Mouse (Mus musculus): Measurements from ENCODE around the gene Pkn2. TPM values are rescaled to one million over a fixed set of nuclear protein-coding genes. Genes with fewer than 3 reads are reported as not detected.
A peak's percentile ranks its signal among the peaks of the same experiment; 100 is the strongest.

Pkn2 gene
- polyA plus RNA-seq, 1 experiment from 2014 or later = 27.2 TPM

GRCm38 (mm10) chr3:142898949-142899396, 17.2 kb upstream of the Pkn2 start:
- no peak overlapping the region for H3K4me3 ChIP-seq (ENCODE audit: low read depth, low read length)
- DNase-seq (ENCODE audit: low spot score) (no peak), ATAC-seq (no peak)
- H3K27ac ChIP-seq (ENCODE audit: low read depth, low read length) = no peak overlapping the region
- no peaks in the 10 kb centered on the region for H3K27me3 ChIP-seq (replicated peaks; ENCODE audit: control insufficient read depth, insufficient read depth, low read length)
- H3K9me3 ChIP-seq (replicated peaks; ENCODE audit: control insufficient read depth, low read length) = no peaks in the 10 kb centered on the region
- H3K9ac ChIP-seq (ENCODE audit: low read length) = no peak overlapping the region
- no peaks in the 10 kb centered on the region for H3K36me3 ChIP-seq (ENCODE audit: control insufficient read depth, insufficient read depth, low read length)
- 84% methylated on average over 8 of the region's 8 CpGs for WGBS
- H3K4me1 ChIP-seq (ENCODE audit: control insufficient read depth, insufficient read depth, low read length) = no peaks in the 10 kb centered on the region
- no peak overlapping the region for H3K4me2 ChIP-seq (ENCODE audit: low read length)

- no peak for ATAC-seq
- H3K27me3 ChIP-seq (replicated peaks; ENCODE audit: control insufficient read depth, insufficient read depth, low read length) = no peaks in the 10 kb centered on the region
- no peak overlapping the region for H3K4me2 ChIP-seq (ENCODE audit: low read length)
- no peaks in the 10 kb centered on the region for H3K9me3 ChIP-seq (replicated peaks; ENCODE audit: control insufficient read depth, low read length)
- DNase-seq (ENCODE audit: low spot score) = no peak
- no peak overlapping the region for H3K27ac ChIP-seq (ENCODE audit: low read depth, low read length)
- no peak overlapping the region for H3K9ac ChIP-seq (ENCODE audit: low read length)
- no peaks in the 10 kb centered on the region for H3K4me1 ChIP-seq (ENCODE audit: control insufficient read depth, insufficient read depth, low read length)
- no peak overlapping the region for H3K4me3 ChIP-seq (ENCODE audit: low read depth, low read length)
- WGBS = 84% methylated on average over 3 of the region's 3 CpGs
- H3K36me3 ChIP-seq (ENCODE audit: control insufficient read depth, insufficient read depth, low read length) = no peaks in the 10 kb centered on the region
Measured at GRCm38 (mm10) chr3:142890442-142890841, 8.6 kb upstream of the Pkn2 start.

- H3K4me1 ChIP-seq (ENCODE audit: control insufficient read depth, insufficient read depth, low read length) = peaks cover 4% of the 10 kb centered on the region; the same call in 1 of the 2 replicates
- H3K4me2 ChIP-seq (ENCODE audit: low read length) = no peak overlapping the region
- H3K36me3 ChIP-seq (ENCODE audit: control insufficient read depth, insufficient read depth, low read length) = no peaks in the 10 kb centered on the region
- ATAC-seq (no peak), DNase-seq (ENCODE audit: low spot score) (no peak)
- H3K27ac ChIP-seq (ENCODE audit: low read depth, low read length) = no peak overlapping the region
- no peaks in the 10 kb centered on the region for H3K27me3 ChIP-seq (replicated peaks; ENCODE audit: control insufficient read depth, insufficient read depth, low read length)
- H3K4me3 ChIP-seq (ENCODE audit: low read depth, low read length) = no peak overlapping the region
- no peak overlapping the region for H3K9ac ChIP-seq (ENCODE audit: low read length)
- 80% methylated on average over 3 of the region's 3 CpGs for WGBS
- H3K9me3 ChIP-seq (replicated peaks; ENCODE audit: control insufficient read depth, low read length) = no peaks in the 10 kb centered on the region
Measured at GRCm38 (mm10) chr3:142886963-142887362, 5.2 kb upstream of the Pkn2 start.

GRCm38 (mm10) chr3:142884594-142884993, 2.8 kb upstream of the Pkn2 start:
- H3K4me2 ChIP-seq (ENCODE audit: low read length) = no peak overlapping the region
- ATAC-seq (no peak), DNase-seq (ENCODE audit: low spot score) (no peak)
- no peak overlapping the region for H3K4me3 ChIP-seq (ENCODE audit: low read depth, low read length)
- H3K27me3 ChIP-seq (replicated peaks; ENCODE audit: control insufficient read depth, insufficient read depth, low read length) = no peaks in the 10 kb centered on the region
- H3K27ac ChIP-seq (ENCODE audit: low read depth, low read length) = no peak overlapping the region
- no peak overlapping the region for H3K9ac ChIP-seq (ENCODE audit: low read length)
- H3K4me1 ChIP-seq (ENCODE audit: control insufficient read depth, insufficient read depth, low read length) = peaks cover 4% of the 10 kb centered on the region; the same call in 1 of the 2 replicates
- H3K9me3 ChIP-seq (replicated peaks; ENCODE audit: control insufficient read depth, low read length) = no peaks in the 10 kb centered on the region
- H3K36me3 ChIP-seq (ENCODE audit: control insufficient read depth, insufficient read depth, low read length) = no peaks in the 10 kb centered on the region

GRCm38 (mm10) chr3:142881589-142881871, 274 bp downstream of the Pkn2 start:
- 0% methylated on average over 19 of the region's 40 CpGs for WGBS
- ATAC-seq = no peak; the same call in 1 of the 2 replicates

GRCm38 (mm10) chr3:142880790-142881588, 815 bp downstream of the Pkn2 start:
- no peaks in the 10 kb centered on the region for H3K9me3 ChIP-seq (replicated peaks; ENCODE audit: control insufficient read depth, low read length)
- H3K27ac ChIP-seq (ENCODE audit: low read depth, low read length) = peak overlapping the region; percentile 94
- H3K4me2 ChIP-seq (ENCODE audit: low read length) = peak overlapping the region; percentile 60
- DNase-seq (ENCODE audit: low spot score) (peak; percentile 55), ATAC-seq (peak; percentile 13)
- peak overlapping the region; percentile 92 for H3K9ac ChIP-seq (ENCODE audit: low read length)
- peak overlapping the region; percentile 100 for H3K4me3 ChIP-seq (ENCODE audit: low read depth, low read length)
- no peaks in the 10 kb centered on the region for H3K36me3 ChIP-seq (ENCODE audit: control insufficient read depth, insufficient read depth, low read length)
- peaks cover 4% of the 10 kb centered on the region; the same call in 1 of the 2 replicates for H3K4me1 ChIP-seq (ENCODE audit: control insufficient read depth, insufficient read depth, low read length)
- H3K27me3 ChIP-seq (replicated peaks; ENCODE audit: control insufficient read depth, insufficient read depth, low read length) = no peaks in the 10 kb centered on the region
- WGBS = 1% methylated on average over 66 of the region's 72 CpGs

More at GRCm38 (mm10) chr3:142881589-142881871, 274 bp downstream of the Pkn2 start:
- Histone ChIP-seq H3K9ac (ENCODE audit: low read length) (peak overlapping the region; percentile 92), H3K4me1 (ENCODE audit: control insufficient read depth, insufficient read depth, low read length) (peaks cover 4% of the 10 kb centered on the region; the same call in 1 of the 2 replicates), H3K36me3 (ENCODE audit: control insufficient read depth, insufficient read depth, low read length) (no peaks in the 10 kb centered on the region), H3K9me3 (replicated peaks; ENCODE audit: control insufficient read depth, low read length) (no peaks in the 10 kb centered on the region), H3K4me3 (ENCODE audit: low read depth, low read length) (peak overlapping the region; percentile 100), H3K27me3 (replicated peaks; ENCODE audit: control insufficient read depth, insufficient read depth, low read length) (no peaks in the 10 kb centered on the region), H3K27ac (ENCODE audit: low read depth, low read length) (peak overlapping the region; percentile 94), H3K4me2 (ENCODE audit: low read length) (peak overlapping the region; percentile 60)
- no peak for DNase-seq (ENCODE audit: low spot score)

- no peak for ATAC-seq
Measured at GRCm38 (mm10) chr3:142863236-142863635, 18.6 kb downstream of the Pkn2 start.

GRCm38 (mm10) chr3:142856832-142857231, 25.0 kb downstream of the Pkn2 start:
- Histone ChIP-seq H3K4me1 (ENCODE audit: control insufficient read depth, insufficient read depth, low read length) (no peaks in the 10 kb centered on the region), H3K36me3 (ENCODE audit: control insufficient read depth, insufficient read depth, low read length) (no peaks in the 10 kb centered on the region), H3K9me3 (replicated peaks; ENCODE audit: control insufficient read depth, low read length) (no peaks in the 10 kb centered on the region), H3K9ac (ENCODE audit: low read length) (no peak overlapping the region), H3K4me2 (ENCODE audit: low read length) (no peak overlapping the region), H3K27me3 (replicated peaks; ENCODE audit: control insufficient read depth, insufficient read depth, low read length) (no peaks in the 10 kb centered on the region), H3K4me3 (ENCODE audit: low read depth, low read length) (no peak overlapping the region), H3K27ac (ENCODE audit: low read depth, low read length) (no peak overlapping the region)
- DNase-seq (ENCODE audit: low spot score) (no peak), ATAC-seq (no peak)
- 70% methylated on average over 3 of the region's 3 CpGs for WGBS

More at GRCm38 (mm10) chr3:142863236-142863635, 18.6 kb downstream of the Pkn2 start:
- Histone ChIP-seq H3K27me3 (replicated peaks; ENCODE audit: control insufficient read depth, insufficient read depth, low read length) (no peaks in the 10 kb centered on the region), H3K36me3 (ENCODE audit: control insufficient read depth, insufficient read depth, low read length) (no peaks in the 10 kb centered on the region), H3K9ac (ENCODE audit: low read length) (no peak overlapping the region), H3K4me3 (ENCODE audit: low read depth, low read length) (no peak overlapping the region), H3K4me1 (ENCODE audit: control insufficient read depth, insufficient read depth, low read length) (no peaks in the 10 kb centered on the region), H3K4me2 (ENCODE audit: low read length) (no peak overlapping the region), H3K27ac (ENCODE audit: low read depth, low read length) (no peak overlapping the region), H3K9me3 (replicated peaks; ENCODE audit: control insufficient read depth, low read length) (no peaks in the 10 kb centered on the region)
- WGBS = 94% methylated on average over 2 of the region's 2 CpGs
- no peak for DNase-seq (ENCODE audit: low spot score)

GRCm38 (mm10) chr3:142855961-142856472, 25.8 kb downstream of the Pkn2 start:
- ATAC-seq (no peak), DNase-seq (ENCODE audit: low spot score) (no peak)
- Histone ChIP-seq H3K4me2 (ENCODE audit: low read length) (no peak overlapping the region), H3K27me3 (replicated peaks; ENCODE audit: control insufficient read depth, insufficient read depth, low read length) (no peaks in the 10 kb centered on the region), H3K4me3 (ENCODE audit: low read depth, low read length) (no peak overlapping the region), H3K9ac (ENCODE audit: low read length) (no peak overlapping the region), H3K36me3 (ENCODE audit: control insufficient read depth, insufficient read depth, low read length) (no peaks in the 10 kb centered on the region), H3K27ac (ENCODE audit: low read depth, low read length) (no peak overlapping the region), H3K4me1 (ENCODE audit: control insufficient read depth, insufficient read depth, low read length) (no peaks in the 10 kb centered on the region), H3K9me3 (replicated peaks; ENCODE audit: control insufficient read depth, low read length) (no peaks in the 10 kb centered on the region)
- WGBS = 77% methylated on average over 4 of the region's 4 CpGs

All from forebrain, embryonic 14.5 days (tissue).